Mouse (Mus musculus) brain, embryonic 14.5 days (tissue): ENCODE data around the gene Sys1.

Experiments
- CTCF ChIP-seq: fragments of 200-500 bp; IDR thresholded peaks from 2 replicates; pipeline ENCODE4 v1.5.1; 2012; ENCODE audit warnings: inconsistent platforms, mild to moderate bottlenecking, moderate library complexity, borderline replicate concordance; ENCODE audit not compliant: insufficient read depth, insufficient read length; ENCODE audit errors: extremely low read depth
- POLR2A ChIP-seq: fragments of 200-500 bp; IDR thresholded peaks from 2 replicates; pipeline ENCODE4 v1.6.1; 2012; ENCODE audit warnings: mild to moderate bottlenecking, inconsistent platforms, borderline replicate concordance; ENCODE audit not compliant: poor library complexity, insufficient read depth, insufficient read length, severe bottlenecking; ENCODE audit errors: extremely low read depth

- TF ChIP-seq POLR2A, result no peak
- TF ChIP-seq CTCF, result 0 out of 2 replicates have a peak, but pooled peaks have one; percentile 1
Observed at GRCm38 (mm10) chr2:164499317-164499716, 42.6 kb downstream of the Sys1 start.
